Mouse (Mus musculus) MEL (cell line): Measurements from ENCODE around the gene Rasef.

Experiments used
- CTCF ChIP-seq, 3 experiments: IDR thresholded peaks in 2 of 3; conservative IDR thresholded peaks in 1 of 3; 2 replicates each; pipeline ENCODE4 v1.5.1; 2011 to 2012; ENCODE audit warnings: low read length in 3 of 3, low read depth in 2 of 3, mild to moderate bottlenecking in 2 of 3, improper control_type of control experiment in 1 of 3, inconsistent platforms in 1 of 3, mixed read lengths in 1 of 3, moderate library complexity in 1 of 3; ENCODE audit not compliant: control insufficient read depth in 1 of 3, insufficient read depth in 1 of 3, poor library complexity in 1 of 3, severe bottlenecking in 1 of 3
- E2F4 ChIP-seq: IDR thresholded peaks from 2 replicates; pipeline ENCODE4 v1.6.1; 2011; ENCODE audit warnings: low read depth, low read length, improper control_type of control experiment, borderline replicate concordance
- ETS1 ChIP-seq: IDR thresholded peaks from 2 replicates; pipeline ENCODE4 v1.6.1; 2012; ENCODE audit warnings: low read depth, mild to moderate bottlenecking, inconsistent platforms, low read length, improper control_type of control experiment, moderate library complexity
- HCFC1 ChIP-seq: IDR thresholded peaks from 2 replicates; pipeline ENCODE4 v1.6.1; 2012; ENCODE audit warnings: low read depth, mild to moderate bottlenecking, inconsistent platforms, low read length, improper control_type of control experiment, moderate library complexity
- MYC ChIP-seq: IDR thresholded peaks from 2 replicates; pipeline ENCODE4 v1.6.1; 2011; ENCODE audit warnings: low read depth, mild to moderate bottlenecking, low read length, improper control_type of control experiment, moderate library complexity
- NRF1 ChIP-seq: IDR thresholded peaks from 2 replicates; pipeline ENCODE4 v1.6.1; 2014; ENCODE audit warnings: low read depth, mild to moderate bottlenecking, inconsistent platforms, low read length, improper control_type of control experiment, moderate library complexity; ENCODE audit not compliant: poor library complexity, insufficient read depth, severe bottlenecking
- POLR2A ChIP-seq, 2 experiments: IDR thresholded peaks; 2 replicates each; pipeline ENCODE4 v1.6.1; 2011 to 2012; ENCODE audit warnings: low read length in 2 of 2, mild to moderate bottlenecking in 2 of 2, control low read depth in 1 of 2, improper control_type of control experiment in 1 of 2, low read depth in 1 of 2, moderate library complexity in 1 of 2; ENCODE audit not compliant: control insufficient read depth in 1 of 2, insufficient read depth in 1 of 2, poor library complexity in 1 of 2
- POLR2AphosphoS5 ChIP-seq: IDR thresholded peaks from 2 replicates; pipeline ENCODE4 v1.6.1; 2012; ENCODE audit warnings: low read depth, borderline replicate concordance, mild to moderate bottlenecking, inconsistent platforms, low read length, moderate library complexity, mixed read lengths
- USF1 ChIP-seq: IDR thresholded peaks from 2 replicates; pipeline ENCODE4 v1.6.1; 2014; ENCODE audit warnings: low read depth, mild to moderate bottlenecking, inconsistent platforms, low read length, improper control_type of control experiment, moderate library complexity
- ZKSCAN1 ChIP-seq: IDR thresholded peaks from 2 replicates; pipeline ENCODE4 v1.6.1; 2012; ENCODE audit warnings: low read depth, mild to moderate bottlenecking, inconsistent platforms, low read length, improper control_type of control experiment, moderate library complexity
- ZMIZ1 ChIP-seq: IDR thresholded peaks from 2 replicates; pipeline ENCODE4 v1.6.1; 2012; ENCODE audit warnings: low read depth, mild to moderate bottlenecking, inconsistent platforms, low read length, improper control_type of control experiment, moderate library complexity

DNA sequence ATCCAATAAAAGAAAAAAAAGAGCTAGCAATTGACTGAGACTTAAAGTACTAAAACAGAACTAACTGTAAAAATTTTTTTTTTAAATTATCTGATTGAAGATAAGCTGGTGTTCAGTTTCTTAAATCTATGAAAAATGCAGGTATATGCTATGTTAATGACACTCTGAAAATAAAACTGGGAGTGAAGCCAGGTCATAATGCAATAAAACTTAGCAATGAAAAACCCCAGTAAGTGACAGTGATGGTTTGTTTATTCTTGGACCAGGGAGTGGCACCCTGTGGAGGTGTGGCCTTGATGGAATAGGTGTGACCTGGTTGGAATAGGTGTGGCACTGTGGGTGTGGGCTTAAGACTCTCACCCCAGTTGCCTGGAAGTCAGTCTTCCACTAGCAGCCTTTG is 71.0 kb downstream of the Rasef start:
- TF ChIP-seq CTCF (IDR thresholded peaks at IDR 0.05 in 2 of 3, conservative IDR thresholded peaks at IDR 0.05 in 1 of 3; ENCODE audit: control insufficient read depth in 1 of 3, insufficient read depth in 1 of 3, low read depth in 2 of 3, low read length in 3 of 3, poor library complexity in 1 of 3, severe bottlenecking in 1 of 3) (no peak), ZMIZ1 (no peak), POLR2AphosphoS5 (no peak), ETS1 (no peak), E2F4 (no peak), POLR2A (IDR thresholded peaks at IDR 0.05; ENCODE audit: control insufficient read depth in 1 of 2, insufficient read depth in 1 of 2, low read depth in 1 of 2, low read length in 2 of 2, poor library complexity in 1 of 2) (no peak), NRF1 (no peak), MYC (no peak), USF1 (no peak), ZKSCAN1 (no peak), HCFC1 (no peak)
